23 mouse cellular contexts compared by ENCODE assay signal in genomic region chr14:10657364-10657763, GRCm38 (mm10).
DNase-seq lines count a peak whose midpoint lies in the region; ATAC-seq and TF ChIP-seq lines count a peak whose summit lies in the region.
"Had no signal": no experiment of that assay in that cellular context is flagged by ENCODE, and none has a peak within 500 bp of the region (broad histone marks: within the 10 kb centered on the region; RNA-seq: fewer than 3 reads in every experiment).

No protein-coding gene starts in this region.

- no peaks in the 10 kb centered on the region for H3K79me2 ChIP-seq in CH12.LX (replicated peaks; ENCODE audit: control insufficient read depth, extremely low read depth, insufficient read depth, poor library complexity, severe bottlenecking)

- no peak for TF ChIP-seq CTCF in CH12.LX (conservative IDR thresholded peaks at IDR 0.05 in 1 of 2, IDR thresholded peaks at IDR 0.05 in 1 of 2; ENCODE audit: low read depth in 2 of 2, low read length in 2 of 2)

- H3K36me3 ChIP-seq in CH12.LX (replicated peaks in 1 of 2; ENCODE audit: control insufficient read depth in 1 of 2, insufficient read depth in 1 of 2, low read length in 1 of 2), result no peaks in the 10 kb centered on the region
- H3K36me3 ChIP-seq in kidney, embryonic 16.5 days (ENCODE audit: insufficient read depth, low read length), result no peaks in the 10 kb centered on the region
- no peaks in the 10 kb centered on the region for H3K36me3 ChIP-seq in midbrain, embryonic 14.5 days (ENCODE audit: control insufficient read depth, insufficient read depth, low read length)
- H3K36me3 ChIP-seq: embryonic facial prominence, embryonic 13.5 days; embryonic facial prominence, embryonic 15.5 days; forebrain, embryonic 10.5 days; forebrain, embryonic 12.5 days had no signal

- in situ Hi-C loops in CH12.LX (cut with MboI; ENCODE audit: low pct_ligation_motif_present, low pct_unique_long_range_greater_than_20kb, low sequenced_read_pairs), result no loop called here

- peak; percentile 22 for DNase-seq in CD4-positive, CD25-positive, alpha-beta regulatory T cell, adult 2 months (ENCODE audit: low read depth, low spot score)
- DNase-seq in CH12.LX (ENCODE audit: extremely low read depth), result no peak
- DNase-seq in induced T-regulatory cell, adult 2 months (ENCODE audit: low read depth), result peak; percentile 1
- DNase-seq in layer of hippocampus, adult 8-10 months (ENCODE audit: low spot score in 2 of 2), result no peak
- no peak for DNase-seq in midbrain, embryonic 14.5 days
- DNase-seq: adrenal gland, adult 8-10 months; adrenal gland, postnatal 14 days; adrenal gland, postnatal 36 days; B cell, adult 2 months; cerebellum, adult 11-12 months; cerebellum, adult 2 months; cerebellum, adult 9-10 months; cerebellum, postnatal 10 days; cerebellum, postnatal 36 days; embryo, embryonic 11 days had no signal

- no peak for TF ChIP-seq EP300 in CH12.LX (IDR thresholded peaks at IDR 0.05; ENCODE audit: low read length)

- no peak for TF ChIP-seq RAD21 in CH12.LX (IDR thresholded peaks at IDR 0.05; ENCODE audit: low read depth, low read length)

- WGBS in kidney, embryonic 16.5 days, result 90% methylated on average over 3 of the region's 3 CpGs
- WGBS in midbrain, embryonic 14.5 days, result 87% methylated on average over 3 of the region's 3 CpGs

- peak overlapping the region; percentile 82; the same call in 1 of the 2 replicates for H3K4me2 ChIP-seq in CH12.LX (ENCODE audit: insufficient read depth, low read depth, poor library complexity, severe bottlenecking)
- no peak overlapping the region for H3K4me2 ChIP-seq in kidney, embryonic 16.5 days (replicated peaks; ENCODE audit: low read depth, low read length)
- no peak overlapping the region for H3K4me2 ChIP-seq in midbrain, embryonic 14.5 days (ENCODE audit: low read length)
- H3K4me2 ChIP-seq: embryonic facial prominence, embryonic 13.5 days; embryonic facial prominence, embryonic 15.5 days; forebrain, embryonic 12.5 days had no signal

- TF ChIP-seq POLR2A in CH12.LX (IDR thresholded peaks at IDR 0.05; ENCODE audit: low read depth, low read length), result no peak

- dilution Hi-C loops in CH12.LX (cut with MboI; ENCODE audit: extremely low pct_ligation_motif_present, extremely low pct_unique_long_range_greater_than_20kb, low sequenced_read_pairs), result no loop called here

- H3K9ac ChIP-seq in CH12.LX (ENCODE audit: insufficient read depth, low read depth), result no peak overlapping the region; the same call in 1 of the 2 replicates
- H3K9ac ChIP-seq in kidney, embryonic 16.5 days (replicated peaks; ENCODE audit: low read length), result no peak overlapping the region
- H3K9ac ChIP-seq in midbrain, embryonic 14.5 days (replicated peaks; ENCODE audit: low read length), result no peak overlapping the region
- H3K9ac ChIP-seq: embryonic facial prominence, embryonic 13.5 days; embryonic facial prominence, embryonic 15.5 days; forebrain, embryonic 12.5 days had no signal

- H3K4me3 ChIP-seq in CH12.LX (replicated peaks in 1 of 3; ENCODE audit: low read depth in 2 of 3, low read length in 2 of 3, poor library complexity in 1 of 3), result no peak overlapping the region
- H3K4me3 ChIP-seq in kidney, embryonic 16.5 days (ENCODE audit: low read length), result no peak overlapping the region
- H3K4me3 ChIP-seq in midbrain, embryonic 14.5 days (replicated peaks; ENCODE audit: low read depth, low read length), result no peak overlapping the region
- H3K4me3 ChIP-seq: embryonic facial prominence, embryonic 13.5 days; embryonic facial prominence, embryonic 15.5 days; erythroblast, embryonic 14.5 days; forebrain, embryonic 10.5 days; forebrain, embryonic 12.5 days had no signal

- ATAC-seq in kidney, embryonic 16.5 days (ENCODE audit: low FRiP score, low TSS enrichment), result no peak
- ATAC-seq in midbrain, embryonic 14.5 days (ENCODE audit: low FRiP score, low TSS enrichment), result no peak
- ATAC-seq: forebrain, embryonic 14.5 days; forebrain, embryonic 16.5 days had no signal

- H3K4me1 ChIP-seq in CH12.LX (ENCODE audit: control insufficient read depth in 1 of 2, insufficient read depth in 2 of 2), result no peaks in the 10 kb centered on the region
- H3K4me1 ChIP-seq in kidney, embryonic 16.5 days (ENCODE audit: insufficient read depth, low read length), result no peaks in the 10 kb centered on the region
- H3K4me1 ChIP-seq in midbrain, embryonic 14.5 days (ENCODE audit: control insufficient read depth, insufficient read depth, low read length), result no peaks in the 10 kb centered on the region
- H3K4me1 ChIP-seq: embryonic facial prominence, embryonic 15.5 days; forebrain, embryonic 12.5 days had no signal

- H3K27ac ChIP-seq in CH12.LX (ENCODE audit: insufficient read depth, low read depth), result no peak overlapping the region
- no peak overlapping the region for H3K27ac ChIP-seq in kidney, embryonic 16.5 days (ENCODE audit: low read length)
- H3K27ac ChIP-seq in midbrain, embryonic 14.5 days (replicated peaks; ENCODE audit: low read depth, low read length), result no peak overlapping the region
- H3K27ac ChIP-seq: embryonic facial prominence, embryonic 13.5 days; embryonic facial prominence, embryonic 15.5 days; forebrain, embryonic 10.5 days; forebrain, embryonic 12.5 days had no signal

- H3K9me3 ChIP-seq in CH12.LX (replicated peaks; ENCODE audit: low read length), result no peaks in the 10 kb centered on the region
- H3K9me3 ChIP-seq in kidney, embryonic 16.5 days (ENCODE audit: low read length), result no peaks in the 10 kb centered on the region
- no peaks in the 10 kb centered on the region for H3K9me3 ChIP-seq in midbrain, embryonic 14.5 days (ENCODE audit: control insufficient read depth, low read length)
- H3K9me3 ChIP-seq: embryonic facial prominence, embryonic 13.5 days; embryonic facial prominence, embryonic 15.5 days; forebrain, embryonic 10.5 days; forebrain, embryonic 12.5 days had no signal

- H3K27me3 ChIP-seq in CH12.LX (replicated peaks), result no peaks in the 10 kb centered on the region
- H3K27me3 ChIP-seq in kidney, embryonic 16.5 days (ENCODE audit: insufficient read depth, low read length), result no peaks in the 10 kb centered on the region
- H3K27me3 ChIP-seq in midbrain, embryonic 14.5 days (ENCODE audit: control insufficient read depth, insufficient read depth, low read length), result no peaks in the 10 kb centered on the region
- H3K27me3 ChIP-seq: embryonic facial prominence, embryonic 13.5 days; embryonic facial prominence, embryonic 15.5 days; forebrain, embryonic 12.5 days had no signal

TF ChIP-seq in CH12.LX, 34 proteins besides CTCF, POLR2A, EP300 and RAD21:
- TF ChIP-seq IRF4 (IDR thresholded peaks at IDR 0.05; ENCODE audit: low read depth, low read length) (no peak), MAZ (IDR thresholded peaks at IDR 0.05; ENCODE audit: low read depth, low read length) (no peak), MXI1 (IDR thresholded peaks at IDR 0.05; ENCODE audit: low read depth, low read length) (no peak)

Comparison
In these comparisons a context has a peak if more than half of its experiments do, and no peak if none do; other contexts are left out.
1. DNase-seq: peak in CD4-positive, CD25-positive, alpha-beta regulatory T cell, adult 2 months (single experiment) and induced T-regulatory cell, adult 2 months (single experiment); none in CH12.LX (single experiment), layer of hippocampus, adult 8-10 months (0 of 2) and midbrain, embryonic 14.5 days (single experiment).